Mouse (Mus musculus) kidney, postnatal 25 days (tissue): ENCODE measurements around the gene Gm21985.

ENCODE experiments used
- DNase-seq, 2 experiments: peaks; one replicate each; pipeline ENCODE4 v3.0.0; 2021; ENCODE audit warnings: mixed read lengths in 2 of 2

Gm21985 gene

DNA sequence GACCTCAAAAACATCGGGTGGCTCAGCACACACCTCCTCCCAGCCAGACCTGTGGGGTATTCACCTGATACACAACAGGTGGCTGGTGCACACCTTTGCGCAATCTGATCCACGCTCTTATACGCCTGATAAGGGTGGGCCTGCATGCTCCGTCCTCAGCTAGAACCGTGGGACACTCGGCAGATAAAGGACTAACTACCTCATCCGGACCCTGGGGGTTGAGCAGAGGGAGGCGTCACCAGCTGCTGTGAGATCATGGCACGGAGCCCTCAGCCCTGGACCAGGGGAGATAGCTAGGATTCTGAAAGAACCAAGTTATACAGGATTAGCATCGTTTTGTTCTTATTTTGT, at the start of gene Gm21985:
Gene Gm21985 (plus strand): TSS at position 73 of the 351 bp plus-strand sequence.
- DNase-seq = peak; percentile 68 to 76

DNA sequence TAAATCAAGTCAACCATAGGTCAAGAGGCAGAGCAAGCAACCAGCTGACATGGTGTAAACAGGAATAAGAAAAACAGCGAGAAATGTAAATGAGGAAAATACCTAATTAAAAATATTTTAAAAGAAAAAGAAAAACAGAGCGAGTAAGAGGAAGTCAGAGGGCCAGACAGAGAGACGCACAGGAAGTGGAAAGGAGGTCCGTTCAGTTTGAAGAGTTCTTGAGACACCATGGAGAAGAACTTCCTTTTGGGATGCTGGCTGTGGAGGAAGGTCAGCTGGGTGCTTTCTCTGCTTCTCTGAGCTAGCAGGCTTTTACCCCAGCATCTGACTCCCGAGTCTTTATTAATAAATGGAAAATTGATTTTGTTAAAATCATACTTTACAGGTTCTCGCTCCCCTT, 48.5 kb upstream of the Gm21985 start:
- no peak for DNase-seq

DNA sequence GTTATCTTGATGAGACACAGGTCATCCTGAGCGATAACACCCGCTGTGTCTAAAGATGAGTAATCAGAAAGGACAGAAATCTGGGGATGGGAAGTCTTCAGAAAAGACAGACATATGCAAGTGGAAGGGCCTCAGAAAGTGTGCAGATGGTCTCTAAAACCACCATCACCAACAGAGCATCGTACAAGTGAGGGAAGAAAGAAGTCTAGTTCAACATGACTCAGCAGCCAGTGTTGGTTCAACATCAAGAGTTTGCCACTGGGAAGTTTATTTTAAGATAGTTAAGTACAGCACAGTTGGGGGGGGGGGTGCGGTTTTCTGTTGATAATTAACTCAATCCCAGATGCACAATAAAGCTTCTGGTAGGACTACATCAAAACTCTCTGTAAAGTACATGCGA, 45.2 kb upstream of the Gm21985 start:
- DNase-seq = no peak

DNA sequence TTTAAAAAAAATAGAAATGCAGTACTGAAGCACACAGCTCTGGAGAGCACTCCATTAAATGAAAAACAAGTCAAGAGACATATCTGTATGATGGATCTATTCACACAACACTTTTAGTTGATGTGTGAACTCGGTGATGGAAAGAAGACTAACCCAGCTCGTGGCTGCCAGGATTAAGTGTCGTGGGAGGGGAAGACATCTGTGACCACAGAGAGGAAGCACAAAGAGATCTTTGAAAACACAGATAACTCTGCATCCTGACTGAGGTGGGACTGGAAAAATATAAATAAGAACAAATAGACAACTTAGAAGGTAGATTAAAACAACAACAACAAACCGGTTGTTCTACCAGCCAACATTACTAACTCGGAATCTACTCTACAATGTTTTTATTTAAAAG, 43.5 kb upstream of the Gm21985 start:
- DNase-seq = no peak

DNA sequence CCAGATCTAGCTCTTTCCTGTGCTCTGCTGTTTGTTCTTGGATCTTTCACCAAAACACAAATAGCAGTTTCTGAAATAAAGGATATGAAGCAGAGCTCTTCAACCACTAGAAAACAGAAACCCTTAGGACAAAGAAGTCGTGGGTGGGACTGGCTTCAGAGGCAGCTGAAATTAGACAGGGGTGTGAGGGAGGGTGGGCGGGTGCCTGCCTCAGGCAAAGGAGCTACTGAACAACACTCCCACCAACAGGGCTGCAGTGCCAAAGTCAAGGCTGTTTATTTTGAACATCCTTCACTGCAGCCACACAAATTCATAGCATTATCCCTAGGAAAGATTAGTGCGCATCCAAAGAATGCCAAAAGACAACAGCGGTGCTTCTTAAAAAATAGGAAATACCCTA, 41.8 kb upstream of the Gm21985 start:
- no peak for DNase-seq

DNA sequence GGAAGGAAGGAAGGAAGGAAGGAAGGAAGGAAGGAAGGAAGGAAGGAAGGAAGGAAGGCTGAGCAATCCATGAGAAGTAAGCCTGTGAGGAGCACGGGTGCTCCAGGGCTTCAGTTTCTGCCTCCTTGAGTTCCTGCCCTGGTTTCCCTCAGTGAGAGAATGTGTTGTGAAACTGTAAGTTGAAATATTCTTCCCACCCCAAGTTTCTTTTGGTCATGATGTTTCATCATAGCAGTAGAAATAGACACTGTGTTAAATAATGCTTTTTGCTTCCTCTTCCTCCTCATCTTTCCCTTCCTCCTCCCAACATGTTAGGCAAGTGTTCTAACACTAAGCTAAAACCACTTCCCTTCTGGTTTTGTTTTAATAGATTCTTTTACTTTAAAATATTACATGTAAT, 33.5 kb upstream of the Gm21985 start:
- no peak for DNase-seq

DNA sequence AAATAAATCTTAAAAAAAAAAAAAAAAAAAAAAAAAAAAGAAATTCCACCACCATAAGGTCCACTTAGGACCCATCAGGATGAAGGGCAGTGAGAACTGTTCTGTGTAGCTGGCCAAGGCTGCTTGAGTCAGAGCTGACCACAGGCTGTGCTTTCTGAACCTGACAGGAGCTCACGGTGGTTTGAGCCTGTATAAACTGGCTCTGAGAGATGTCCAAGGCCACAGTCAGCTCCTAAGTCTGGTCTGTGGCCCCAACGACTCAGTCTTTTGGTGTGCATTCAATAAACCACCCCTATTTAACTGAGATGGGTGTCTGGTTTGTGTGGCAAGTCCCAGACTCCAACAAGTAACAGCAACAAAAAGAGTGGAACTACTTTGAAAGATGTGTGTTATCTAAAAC, 29.5 kb upstream of the Gm21985 start:
- DNase-seq = no peak

DNA sequence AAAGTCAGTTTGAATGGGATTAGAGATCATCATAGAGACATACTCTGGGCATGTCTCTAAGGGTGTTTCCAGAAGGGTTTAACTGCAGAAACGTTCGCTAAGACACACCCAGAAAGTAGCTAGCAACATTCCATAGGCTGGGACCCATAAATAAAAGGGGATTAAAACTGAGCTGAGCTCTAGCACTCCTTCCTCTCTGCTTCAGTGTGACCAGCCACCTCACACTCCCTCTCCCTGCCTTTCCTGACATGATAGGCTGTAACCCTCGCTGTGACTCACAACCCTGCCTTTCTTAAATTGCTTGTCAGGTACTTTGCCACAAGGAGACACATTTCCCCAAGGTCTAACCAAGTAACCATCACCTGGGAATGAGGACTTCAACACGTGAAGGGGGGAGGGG, 28.1 kb upstream of the Gm21985 start:
- no peak for DNase-seq

DNA sequence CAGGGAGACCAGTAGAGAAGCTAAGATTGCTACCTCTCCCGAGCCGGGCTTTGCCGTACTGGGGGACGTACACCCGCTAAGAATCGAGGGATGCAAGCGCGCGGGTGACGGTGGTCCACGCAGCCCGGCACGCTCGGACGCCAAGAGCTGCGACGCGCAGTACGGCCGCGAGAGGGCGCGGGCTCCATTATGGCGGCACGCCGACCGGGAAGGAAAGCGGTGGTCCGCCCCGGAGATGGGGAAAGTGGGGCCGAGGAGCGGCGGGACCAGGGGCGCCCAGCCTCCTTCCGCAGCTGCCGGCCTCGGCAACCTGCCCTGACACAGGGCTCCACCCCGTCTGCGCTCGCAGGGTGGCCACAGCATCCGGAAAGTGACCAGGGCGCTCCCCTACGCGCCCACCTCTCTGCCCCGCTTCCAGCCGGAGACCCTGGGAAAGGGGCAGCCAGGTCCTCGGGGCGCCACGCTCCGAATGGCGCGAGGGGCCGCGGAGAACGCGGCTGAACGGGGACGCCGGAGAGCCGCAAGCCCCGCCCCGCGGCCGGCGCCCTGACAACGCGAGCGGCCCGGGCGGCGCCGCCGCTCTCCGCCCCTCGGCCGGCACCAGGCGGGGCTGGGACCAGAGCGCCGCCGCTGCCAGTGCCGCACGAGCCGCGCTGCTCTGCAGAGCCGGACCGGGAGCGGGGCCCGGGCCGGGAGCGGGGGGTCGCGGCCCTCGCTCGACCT, 26.7 kb upstream of the Gm21985 start, which contains the start of gene Lpcat4:
Gene Lpcat4 (plus strand): TSS at position 257 of the 723 bp plus-strand sequence.
- DNase-seq = peak; percentile 86 to 90

DNA sequence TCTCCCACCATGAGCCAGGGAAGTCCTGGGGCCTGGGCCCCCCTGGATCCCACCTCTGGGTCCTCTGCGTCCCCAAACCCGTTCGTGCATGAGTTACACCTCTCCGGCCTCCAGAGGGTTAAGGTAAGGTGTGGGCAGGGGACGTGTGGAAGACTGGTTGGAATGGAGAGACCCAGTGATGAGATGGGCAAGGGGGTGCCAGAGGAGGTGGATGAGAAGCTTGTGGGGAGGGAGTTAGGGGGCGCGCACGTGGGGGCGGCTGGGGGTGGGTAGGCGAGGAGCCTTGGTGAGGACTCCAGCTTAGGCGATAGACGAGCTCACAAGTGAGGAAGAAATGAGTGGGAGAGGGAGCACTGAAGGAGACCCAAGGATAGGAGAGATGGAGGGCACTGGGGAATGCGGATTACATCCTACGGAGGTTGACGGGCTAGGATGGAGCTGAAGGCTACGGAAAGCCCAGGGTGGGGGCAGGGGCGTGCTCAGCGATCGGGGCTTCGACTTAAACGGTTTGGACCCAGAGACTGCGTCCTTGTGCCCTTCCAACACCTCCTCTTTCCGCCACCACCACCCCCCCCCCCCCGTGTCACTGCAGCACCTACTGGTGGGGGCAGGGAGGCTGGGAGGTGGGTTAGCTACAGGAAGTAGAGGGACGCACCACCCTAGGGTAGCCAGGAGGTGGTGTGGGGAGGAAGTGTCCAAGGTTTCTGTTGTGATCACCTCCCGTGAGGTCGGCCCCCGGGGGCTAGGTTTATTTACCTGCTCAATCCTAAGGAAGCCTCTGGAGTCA, 26.0 kb upstream of the Gm21985 start:
- peak; percentile 22 to 52 for DNase-seq

DNA sequence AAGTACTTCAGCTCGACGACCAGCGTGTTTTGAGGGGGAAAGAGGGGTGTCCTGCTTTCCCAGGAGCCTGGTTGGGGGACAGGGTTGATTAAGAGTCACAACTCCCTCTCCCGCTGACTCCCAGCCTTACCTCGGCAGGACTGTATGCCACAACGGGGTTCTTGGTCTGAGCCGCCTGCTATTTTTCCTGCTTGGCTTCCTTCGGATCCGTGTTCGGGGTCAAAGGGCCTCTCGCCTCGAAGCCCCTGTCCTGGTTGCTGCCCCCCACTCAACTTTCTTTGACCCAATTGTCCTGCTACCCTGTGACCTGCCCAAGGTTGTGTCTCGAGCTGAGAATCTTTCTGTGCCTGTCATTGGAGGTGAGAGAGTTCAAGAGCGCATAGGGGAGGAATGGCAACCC, 24.3 kb upstream of the Gm21985 start:
- DNase-seq = no peak

DNA sequence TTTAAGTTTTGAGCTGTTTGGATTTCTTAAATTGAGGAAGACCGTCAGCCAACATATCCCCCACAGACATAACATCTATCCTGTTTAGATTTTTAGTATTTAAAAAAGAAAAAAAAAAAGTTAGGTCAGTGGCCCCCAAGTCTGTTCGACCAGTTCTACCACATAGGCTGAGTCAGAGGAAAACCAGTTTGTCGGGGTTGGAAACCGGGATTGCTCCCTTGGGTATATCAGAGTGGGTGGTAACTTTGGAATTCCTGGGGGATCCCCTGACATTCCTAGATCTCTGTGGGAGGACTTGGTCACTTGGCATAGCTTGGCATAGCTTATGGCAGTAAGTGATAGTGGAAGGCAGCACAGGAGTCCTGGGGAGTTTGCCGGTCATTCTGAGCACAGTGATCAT, 20.8 kb upstream of the Gm21985 start:
- no peak for DNase-seq

DNA sequence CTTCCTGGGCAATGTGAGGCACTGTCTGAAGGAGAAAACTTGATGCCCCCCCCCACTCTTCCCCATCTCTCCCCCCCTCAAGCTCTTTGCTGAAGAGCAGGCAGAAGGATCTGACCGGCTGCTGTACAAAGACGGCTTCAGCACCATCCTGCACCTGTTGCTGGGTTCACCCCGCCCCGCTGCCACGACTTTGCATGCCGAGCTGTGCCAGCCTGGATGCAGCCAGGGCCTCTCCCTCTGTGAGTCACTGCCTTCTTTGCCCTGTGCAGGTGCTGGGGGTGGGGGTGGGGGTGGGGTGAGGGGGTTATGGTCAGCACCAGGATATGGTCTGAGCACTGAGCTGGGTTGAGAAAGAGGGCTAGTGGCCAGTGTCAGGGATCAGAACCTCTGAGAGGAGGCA, 19.9 kb upstream of the Gm21985 start:
- DNase-seq = no peak

DNA sequence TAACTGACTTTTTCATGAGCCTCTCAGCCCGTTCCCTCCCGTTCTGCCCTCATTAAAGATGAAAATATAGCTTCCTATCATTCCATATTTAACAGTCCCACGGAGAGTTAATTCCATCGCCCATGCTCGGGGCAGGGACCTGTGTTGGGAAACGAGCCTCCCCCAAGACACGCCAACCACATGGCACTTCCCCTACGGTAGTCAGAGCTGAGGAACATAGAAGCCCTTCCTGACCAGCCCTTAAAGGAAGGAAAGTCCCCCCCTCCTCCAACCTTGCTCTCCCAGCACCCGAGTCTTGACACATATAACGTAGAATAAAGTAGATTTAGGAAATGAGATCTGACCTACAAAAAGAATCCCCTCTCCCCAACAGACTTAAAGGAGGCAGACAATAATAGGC, 18.8 kb upstream of the Gm21985 start:
- no peak for DNase-seq

DNA sequence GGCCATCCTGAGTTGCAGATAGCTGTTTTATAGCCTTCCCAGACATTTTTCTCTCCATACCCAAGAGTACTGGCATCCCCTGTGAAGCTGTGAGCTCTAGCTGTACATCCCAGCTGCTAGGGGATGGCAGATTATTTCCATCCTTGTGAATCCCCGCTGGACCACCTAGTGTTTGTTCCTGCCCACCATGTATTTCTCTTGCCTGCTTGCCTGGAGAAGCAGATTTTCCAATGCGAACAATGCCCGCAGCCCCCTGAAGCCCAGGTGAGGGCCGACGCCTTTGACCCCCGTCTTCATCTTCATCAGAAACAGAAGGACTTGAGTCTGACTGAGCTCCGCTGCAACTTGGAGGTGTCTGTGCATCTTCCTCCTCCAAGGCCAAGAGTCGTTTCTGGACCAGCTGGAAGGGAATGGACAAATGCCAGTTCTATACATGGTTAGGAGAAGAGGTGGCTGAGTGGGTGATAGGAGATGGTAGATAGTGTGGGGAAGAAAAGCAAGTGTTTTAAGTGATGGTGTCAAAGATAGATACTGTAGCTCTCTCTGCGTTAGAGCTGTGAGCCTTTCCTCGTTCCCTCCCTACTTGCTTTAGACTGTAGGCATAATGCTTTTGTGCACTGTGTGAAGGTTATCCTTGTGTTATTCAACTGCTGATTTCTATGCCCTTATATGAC, 16.2 kb upstream of the Gm21985 start:
- no peak for DNase-seq

DNA sequence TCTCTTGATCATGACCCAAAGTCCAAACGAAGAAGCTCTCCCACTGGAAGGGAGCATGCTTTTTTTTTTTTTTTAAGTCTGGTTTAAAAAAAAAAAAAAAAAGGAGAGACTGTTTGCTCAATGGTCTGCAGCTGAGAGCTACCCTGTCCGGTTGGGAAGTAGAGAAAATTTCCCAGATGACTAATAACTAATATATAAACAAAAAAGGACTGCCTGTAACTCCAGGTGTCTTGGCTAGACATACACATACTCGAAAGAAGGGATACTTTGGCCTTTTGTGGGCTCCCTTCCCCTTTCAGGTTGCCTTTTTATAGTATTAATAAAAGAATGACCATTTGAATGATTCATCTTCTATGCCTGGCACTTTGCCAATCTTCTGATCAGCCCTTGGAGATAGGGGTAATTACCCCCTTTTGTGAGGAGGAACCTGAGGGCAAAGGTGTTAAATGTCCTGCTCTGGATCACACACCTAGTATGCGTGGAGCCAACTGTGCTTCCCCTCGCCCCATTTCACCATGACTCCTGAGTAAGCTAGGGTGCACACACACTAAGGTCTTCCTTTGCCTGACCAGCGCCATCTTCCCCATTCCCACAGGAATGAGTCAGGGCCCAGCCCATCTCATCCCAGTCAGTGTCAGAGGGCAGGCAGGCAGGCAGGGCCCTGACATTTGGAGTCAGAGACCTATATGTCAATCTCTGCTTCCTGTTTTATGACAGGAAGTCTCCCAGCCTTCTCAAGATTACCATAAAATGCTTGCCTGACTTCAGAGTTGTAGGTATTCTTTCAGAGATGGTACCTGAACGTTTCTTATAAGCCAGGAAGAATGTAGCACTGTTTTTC, 11.2 kb upstream of the Gm21985 start:
- DNase-seq = no peak

DNA sequence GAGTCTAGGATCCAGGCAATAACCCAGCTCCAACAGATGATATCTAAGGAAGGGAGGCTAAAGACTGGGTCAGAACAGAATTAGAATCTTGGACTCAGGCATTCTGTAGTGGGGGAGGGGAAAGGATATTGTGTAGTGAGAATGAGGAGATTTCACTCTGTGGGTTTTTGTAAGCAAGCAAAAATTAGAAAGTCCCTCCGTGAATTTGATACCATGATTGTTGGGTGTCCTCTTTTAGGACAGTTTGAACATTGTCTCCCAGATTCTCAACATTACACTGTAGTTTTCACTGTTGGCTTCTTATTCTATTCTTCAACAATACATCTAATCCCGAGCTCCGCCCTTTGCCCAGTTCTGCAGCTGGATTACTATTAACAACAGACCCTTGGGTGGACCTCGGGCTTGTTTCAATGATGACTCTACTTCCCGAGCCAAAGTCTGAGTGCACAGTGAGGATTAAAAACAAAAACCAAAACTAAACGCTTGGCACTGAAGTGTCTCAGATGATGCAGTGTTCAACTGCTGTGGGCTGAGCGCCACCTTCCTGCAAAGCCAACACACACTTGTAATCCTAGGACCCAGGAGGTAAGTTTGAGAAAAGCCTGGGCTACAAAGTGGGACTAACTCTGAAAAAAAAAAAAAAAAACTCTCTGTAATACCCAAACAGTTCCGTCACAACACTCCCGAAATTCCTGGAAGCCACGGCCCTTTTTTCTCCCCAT, 6.7 kb upstream of the Gm21985 start, which contains the start of gene Nutm1:
Gene Nutm1 (minus strand): TSS at position 51 of the 722 bp plus-strand sequence.
- no peak for DNase-seq

DNA sequence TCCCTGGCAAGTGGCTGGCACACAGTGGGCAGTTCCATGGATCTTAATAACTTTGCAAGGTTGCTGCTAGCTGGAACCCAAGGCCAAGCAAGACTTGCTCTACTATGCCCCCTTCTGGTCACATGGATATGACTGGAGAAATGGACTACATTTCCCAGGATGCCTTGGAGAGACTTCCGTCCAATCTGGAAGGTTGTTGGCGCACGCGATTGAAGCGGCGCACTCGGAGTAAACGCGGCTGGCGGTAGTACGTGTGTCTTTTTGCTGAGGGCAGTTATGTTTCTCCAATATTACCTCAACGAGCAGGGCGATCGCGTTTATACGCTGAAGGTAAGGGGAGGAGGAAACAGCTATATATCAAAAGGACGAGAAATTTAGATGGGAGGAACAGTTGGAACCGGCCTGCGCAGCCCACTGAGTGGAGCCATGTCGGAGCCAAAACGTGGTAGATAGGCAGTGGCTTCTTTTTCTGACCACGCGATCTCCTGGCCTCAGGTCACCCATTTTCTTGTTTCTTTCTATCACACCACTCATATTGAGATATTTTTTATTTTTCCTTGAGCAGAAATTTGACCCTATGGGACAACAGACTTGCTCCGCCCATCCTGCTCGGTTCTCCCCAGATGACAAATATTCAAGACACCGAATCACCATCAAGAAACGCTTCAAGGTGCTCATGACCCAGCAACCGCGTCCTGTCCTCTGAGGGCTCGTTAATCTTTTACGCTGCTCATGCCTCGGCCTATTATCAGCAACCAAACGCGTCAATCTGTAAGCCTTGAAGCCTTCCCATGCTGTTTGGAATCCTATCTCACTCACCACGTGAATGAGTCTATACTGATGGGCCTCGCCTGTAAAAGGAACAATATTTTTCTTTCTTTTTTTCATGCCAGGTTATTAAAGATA, 4.1 kb upstream of the Gm21985 start, which contains the start of gene Nop10:
Gene Nop10 (plus strand): TSS at position 179 of the 906 bp plus-strand sequence.
- peak; percentile 88 to 89 for DNase-seq

DNA sequence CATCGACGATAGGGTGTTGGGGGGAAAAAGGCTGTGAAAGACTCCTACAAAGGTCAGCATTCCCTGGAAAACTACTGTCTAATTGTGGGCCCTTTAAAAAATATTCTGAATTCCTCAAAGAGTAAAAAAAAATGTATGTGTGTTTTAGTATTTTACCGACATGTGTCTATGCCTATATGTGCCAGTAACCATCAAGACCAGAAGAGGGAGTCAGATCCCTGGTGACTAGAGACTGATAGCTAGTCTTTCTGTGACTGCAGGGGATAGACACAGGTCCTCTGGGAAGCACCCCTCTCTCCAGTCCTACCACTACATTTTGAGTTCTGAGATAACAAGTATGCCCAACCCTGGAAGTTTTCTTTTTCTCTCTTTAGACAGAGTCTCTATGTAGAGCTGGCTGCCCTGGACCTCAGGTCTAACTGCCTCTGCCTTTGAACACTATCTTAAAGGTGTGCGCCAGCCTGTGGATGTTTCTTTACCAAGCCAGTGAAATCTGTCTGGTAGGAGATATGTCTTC, 3.3 kb upstream of the Gm21985 start:
- no peak for DNase-seq

DNA sequence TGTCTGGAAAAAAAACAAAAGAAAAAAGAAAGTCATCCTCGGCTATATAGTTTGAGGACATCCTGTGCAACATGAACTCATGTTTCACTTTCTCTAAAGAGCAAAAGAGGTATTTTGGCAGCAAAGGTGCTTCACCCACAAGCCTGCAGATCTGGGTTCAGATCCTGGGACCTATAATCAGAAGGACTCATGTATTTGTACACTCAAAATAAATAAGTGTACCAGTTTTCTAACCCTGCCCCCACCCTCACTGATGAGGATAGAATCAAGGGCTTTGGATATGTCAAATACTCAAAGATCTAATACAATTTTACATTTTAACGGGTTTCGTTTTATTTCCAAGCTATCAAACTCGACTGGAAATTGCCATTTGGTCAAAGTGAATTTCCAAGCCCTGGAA, 1.8 kb upstream of the Gm21985 start:
- DNase-seq = no peak
